Mouse (Mus musculus): ENCODE data around the gene Pfpl. TPM values are rescaled to one million over a fixed set of nuclear protein-coding genes. Genes with fewer than 3 reads are reported as not detected.
A peak's percentile ranks its signal among the peaks of the same experiment; 100 is the strongest.

Gene Pfpl
- total RNA-seq (2021): not detected

DNA sequence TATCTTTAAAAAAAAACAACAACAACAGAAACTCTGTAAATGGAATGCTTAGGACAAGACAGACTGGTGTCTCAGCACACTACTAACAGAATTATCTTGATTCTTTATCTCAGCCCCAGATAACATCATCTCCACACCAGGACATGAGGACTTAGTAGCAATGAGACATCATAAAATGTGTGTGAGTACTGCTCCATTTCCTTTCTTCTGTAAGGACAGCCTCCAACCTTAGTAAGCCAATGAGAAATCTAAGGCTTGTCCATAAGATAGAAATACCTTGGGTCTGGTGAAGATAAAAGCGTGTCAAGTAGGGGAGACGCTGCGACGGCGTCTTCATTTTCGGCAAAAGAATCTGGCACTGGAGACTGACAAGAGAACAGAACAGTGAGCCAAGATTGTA, at the start of gene Pfpl:
Pfpl (plus strand) TSS at position 301 of the 400 bp plus-strand sequence.
- no peak for DNase-seq

DNA sequence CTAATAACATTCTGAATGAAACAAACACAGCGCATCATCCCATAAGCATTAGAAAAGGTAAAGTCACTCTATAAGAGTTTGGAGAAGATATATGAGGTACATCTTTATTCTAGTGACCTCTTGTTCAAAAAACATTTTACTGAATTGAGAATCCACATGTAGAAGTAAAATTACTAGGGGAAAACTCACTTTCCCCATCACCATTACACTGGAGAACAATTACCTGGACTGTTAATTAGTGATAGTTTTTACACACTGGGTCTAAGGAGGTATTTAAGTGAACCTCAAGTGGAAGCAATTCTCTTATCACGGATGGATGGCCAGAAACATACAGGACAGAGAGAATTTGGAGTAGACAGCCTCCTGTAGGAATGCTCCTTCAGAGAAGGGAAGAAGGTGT, 40.7 kb upstream of the Pfpl start, which contains the start of gene Olfr1440:
Olfr1440 (plus strand) TSS at position 301 of the 400 bp plus-strand sequence.
- DNase-seq: no peak

DNA sequence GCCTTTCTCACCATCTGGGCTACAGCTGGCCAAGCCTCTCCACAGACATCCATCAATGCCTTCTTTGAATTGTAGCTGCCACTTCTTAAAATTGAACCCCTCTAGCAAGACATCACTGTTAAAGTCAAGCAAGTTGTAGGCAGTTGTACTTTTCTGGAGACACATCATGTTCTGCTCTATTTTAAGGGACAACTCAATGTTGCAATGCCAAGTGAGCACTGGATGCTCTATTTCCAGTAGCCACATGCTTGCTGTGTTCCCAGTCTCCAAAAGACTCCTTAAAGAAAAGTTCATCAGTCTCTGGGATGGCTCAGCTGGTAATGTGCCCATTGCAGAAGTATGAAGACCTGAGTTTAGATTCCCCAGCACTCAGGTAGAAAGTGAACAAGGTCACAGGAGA, 14.0 kb upstream of the Pfpl start:
- no peak for DNase-seq

DNA sequence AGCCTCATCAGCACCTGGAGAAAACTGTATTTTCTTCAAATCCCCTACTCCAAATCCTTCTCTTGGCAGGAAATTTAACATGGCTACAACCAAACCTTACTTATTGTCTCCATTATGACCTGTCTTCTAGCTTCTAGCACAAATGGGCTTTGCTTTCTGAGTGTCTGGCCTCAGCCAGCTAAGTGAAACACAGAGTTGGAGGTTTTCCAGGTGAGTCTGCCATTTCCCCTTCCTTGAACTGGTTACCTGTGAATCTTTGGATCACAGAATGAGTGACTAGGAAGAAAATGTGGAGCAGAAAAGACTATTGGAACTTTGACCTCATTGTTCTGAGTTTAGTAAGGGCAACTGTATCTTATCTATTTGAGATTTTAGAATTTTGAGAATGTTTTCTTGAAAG, 10.3 kb upstream of the Pfpl start, which contains the start of gene Olfr1441:
Olfr1441 (plus strand) TSS at position 73 of the 400 bp plus-strand sequence.
- DNase-seq: no peak

DNA sequence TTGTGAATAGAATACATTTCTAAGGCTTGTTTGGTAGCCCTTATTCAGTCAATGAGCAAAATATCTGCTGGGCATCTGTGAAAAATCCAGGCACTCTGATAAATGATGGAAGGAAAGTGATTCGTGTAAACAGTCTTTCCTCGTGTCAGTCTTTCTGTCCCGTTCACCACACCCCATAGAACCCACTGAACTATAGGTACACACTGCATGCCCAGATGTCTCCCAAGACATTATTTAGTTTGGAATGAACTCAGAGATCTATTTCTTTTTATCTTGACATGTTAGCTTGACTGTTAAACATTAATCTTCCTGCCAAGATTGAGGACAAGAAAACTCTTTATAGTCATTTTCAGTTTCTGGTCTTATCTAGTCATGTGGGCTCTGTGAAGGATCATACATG, 9.4 kb upstream of the Pfpl start:
- DNase-seq: no peak

DNA sequence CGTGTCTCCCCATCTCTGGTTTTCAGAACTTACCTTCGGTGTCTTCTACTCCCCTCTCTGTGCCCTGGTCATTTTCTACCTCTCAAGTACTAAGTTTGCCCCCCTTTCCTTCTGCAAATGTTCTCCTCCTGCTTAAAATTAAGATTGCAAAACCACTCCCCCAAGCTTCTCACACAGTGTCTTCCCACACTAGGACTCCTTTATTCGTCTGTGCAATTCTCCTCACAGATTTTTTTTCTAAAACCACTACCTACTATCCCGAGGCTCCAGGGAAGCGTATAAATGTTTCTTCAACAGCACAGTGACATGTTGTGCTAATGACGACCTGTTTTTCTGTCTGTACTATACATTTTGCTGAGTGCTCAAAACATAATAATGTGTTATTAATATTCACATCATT, 7.2 kb upstream of the Pfpl start:
- DNase-seq: no peak

DNA sequence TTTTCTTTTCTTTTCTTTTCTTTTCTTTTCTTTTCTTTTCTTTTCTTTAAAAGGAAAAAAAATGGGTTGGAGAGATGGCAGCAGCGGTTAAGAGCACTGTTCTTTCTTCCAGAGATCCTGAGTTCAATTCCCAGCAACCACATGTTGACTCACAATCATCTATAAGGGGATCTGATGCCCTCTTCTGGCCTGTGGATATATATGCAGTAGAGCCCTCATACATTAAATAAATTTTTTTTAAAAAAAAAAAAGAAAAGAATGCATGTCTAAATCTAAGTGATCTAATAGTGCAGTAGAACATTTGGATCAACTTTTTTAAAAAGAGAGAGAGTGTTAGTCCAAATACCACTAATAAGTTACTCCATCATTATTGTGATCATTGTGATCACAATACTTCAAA, 6.0 kb upstream of the Pfpl start:
- no peak for DNase-seq

DNA sequence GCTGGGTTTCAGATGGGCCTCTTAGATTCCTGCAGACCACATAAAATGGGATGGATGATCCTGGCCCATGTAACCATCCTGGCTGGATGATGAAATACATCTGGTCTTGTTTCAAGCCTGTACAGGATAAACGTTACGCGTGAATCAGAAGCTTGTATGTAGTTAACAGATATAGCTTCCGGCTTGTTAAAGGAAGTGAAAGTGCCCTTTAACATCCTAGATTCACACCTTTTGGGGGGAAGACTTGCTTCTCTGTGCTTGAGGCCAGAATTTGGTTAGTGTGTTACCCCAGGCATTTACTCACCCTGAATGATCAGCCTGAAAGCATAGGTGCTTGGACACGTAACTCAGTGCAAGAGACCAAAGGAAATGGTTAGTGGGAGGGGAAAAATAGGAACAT, 604 bp upstream of the Pfpl start:
- DNase-seq: no peak

DNA sequence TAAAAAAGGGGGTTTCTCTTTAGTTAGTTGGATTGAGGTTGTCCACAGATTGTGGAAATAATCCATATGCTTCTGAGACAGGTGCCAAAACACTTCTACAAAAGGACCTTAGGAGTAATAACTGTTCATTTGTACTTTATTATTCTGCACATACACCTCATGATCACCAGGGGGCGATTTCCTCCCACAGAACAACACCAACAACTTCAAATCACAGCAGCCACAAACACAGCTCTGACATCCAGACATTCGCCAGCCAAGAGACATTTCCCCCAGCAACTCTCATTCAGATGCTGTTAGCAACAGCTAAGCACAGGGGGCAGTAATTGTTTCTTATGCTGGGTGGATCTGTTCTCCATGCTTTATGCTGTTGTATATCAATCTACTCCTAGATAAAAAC, 5.3 kb downstream of the Pfpl start:
- DNase-seq: peak in 1 of 2 experiments; percentile 19

DNA sequence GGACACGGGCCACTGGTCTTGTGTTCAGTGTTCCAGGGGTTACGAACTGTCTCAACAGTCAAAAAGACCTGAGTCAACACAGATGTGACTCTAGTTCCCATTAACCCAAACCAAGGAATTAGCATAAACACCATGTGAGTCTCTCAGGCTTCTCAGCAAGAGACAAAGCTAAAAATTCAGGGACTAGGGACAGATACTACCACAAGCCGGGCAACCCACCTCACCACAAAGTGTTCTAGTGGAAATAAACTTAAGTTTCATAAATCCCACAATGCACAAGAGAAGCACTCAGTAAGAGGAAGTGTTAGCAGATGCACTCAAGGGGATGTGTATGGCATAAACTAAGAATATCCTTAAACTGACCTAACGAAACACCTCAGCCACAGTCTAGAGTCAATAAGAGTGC, 7.3 kb downstream of the Pfpl start:
- DNase-seq: no peak

DNA sequence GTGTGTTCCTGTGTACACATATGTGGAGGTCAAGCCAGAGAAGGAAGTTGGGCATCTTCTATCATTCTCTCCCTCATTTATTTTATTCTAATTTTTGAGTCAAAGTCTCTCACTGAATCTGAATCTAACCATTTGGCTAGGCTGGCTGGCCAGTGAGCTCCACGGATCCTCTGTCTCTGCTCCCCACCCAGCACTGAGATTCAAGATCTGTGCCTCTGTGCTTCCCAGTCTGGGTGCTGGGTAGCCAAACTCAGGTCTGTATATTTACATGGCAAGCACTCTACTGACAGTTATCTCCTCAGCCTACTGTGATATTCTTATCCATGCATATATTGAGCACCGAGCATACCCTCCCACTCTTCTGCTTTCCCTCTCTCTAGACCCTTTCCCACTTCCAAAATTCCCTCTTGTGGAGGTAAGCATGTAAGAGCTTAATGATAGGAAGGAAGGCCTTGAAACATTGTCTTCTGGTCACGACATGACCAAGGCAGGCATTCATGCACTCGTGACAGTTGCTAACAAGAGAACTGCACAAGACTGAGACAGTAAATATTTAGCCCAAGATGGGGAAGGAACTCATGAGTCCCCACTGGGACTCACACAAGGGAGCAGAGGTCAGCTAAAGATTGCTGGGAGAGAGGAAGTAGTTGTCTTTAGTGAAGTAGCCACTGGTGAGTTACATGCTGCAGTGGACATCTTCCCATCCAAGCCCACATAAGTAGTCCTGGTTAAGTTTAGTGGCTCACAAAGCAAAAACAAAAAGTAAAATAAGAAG, 8.2 kb downstream of the Pfpl start:
- no peak for DNase-seq

DNA sequence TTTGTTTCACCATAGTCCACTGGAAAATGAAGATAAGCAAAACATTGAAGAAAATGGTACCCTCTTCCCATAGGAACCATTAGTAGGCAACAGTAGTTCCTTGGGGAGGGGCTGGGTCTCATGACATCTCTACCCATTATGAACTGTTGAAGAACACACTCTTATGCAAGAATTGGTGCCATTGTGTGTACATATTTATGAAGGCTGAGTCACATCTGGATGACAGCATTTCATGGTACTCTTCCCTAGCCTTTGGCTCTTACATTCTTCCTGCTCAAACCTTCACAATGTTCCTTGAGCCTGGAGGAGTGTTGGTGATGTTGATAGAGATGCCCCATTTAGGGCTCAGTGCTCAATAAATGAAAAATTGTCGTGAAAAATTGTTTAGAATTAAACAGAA, 11.9 kb downstream of the Pfpl start:
- no peak for DNase-seq

DNA sequence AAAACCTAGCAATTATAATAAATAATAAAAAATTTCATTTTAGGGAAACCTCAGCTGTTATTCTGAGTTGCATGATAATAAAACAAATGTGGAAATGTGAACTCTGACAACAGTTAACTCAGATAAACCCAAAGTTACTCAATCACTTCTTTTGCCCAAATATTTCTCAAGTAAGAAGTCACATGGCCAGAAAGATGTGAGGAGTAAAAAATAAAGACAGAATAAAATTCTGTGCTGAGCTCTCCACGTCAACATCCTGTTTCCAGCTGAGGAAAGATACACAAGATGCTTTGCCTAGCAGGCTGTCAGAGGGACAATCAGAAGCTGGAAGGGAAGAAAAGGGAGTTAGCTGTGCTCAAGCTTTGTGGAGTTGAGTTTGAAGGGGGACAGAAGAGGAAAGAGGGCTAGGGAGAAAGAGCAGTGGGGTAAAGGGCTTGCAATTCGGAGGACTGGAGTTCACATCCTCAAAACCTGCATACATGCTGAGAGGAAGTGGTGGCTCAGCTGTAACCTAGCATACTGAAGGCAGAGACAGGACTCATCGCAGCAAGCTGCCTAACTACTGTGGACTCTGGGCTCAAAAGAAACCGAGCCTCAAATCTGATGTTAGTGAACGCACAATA, 12.5 kb downstream of the Pfpl start:
- no peak for DNase-seq

DNA sequence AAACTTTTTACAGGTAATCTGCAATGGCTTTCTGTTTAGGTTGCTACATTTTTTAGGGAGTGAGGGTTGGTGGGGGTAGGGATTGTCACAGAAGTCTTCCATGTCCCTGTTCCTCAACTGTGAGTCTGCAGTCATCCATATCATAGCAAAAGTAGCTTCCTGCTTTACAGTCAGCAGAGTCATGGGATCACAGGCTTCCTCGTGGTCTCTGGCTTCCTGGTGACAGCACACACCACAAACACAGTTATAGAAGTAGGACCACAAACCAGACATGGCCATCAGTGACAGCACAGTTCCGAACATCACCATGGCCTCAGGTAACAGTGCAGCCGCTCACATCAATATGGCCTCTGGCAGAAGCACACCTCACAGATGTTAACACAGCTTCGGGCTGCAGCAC, 14.9 kb downstream of the Pfpl start:
- DNase-seq: no peak

DNA sequence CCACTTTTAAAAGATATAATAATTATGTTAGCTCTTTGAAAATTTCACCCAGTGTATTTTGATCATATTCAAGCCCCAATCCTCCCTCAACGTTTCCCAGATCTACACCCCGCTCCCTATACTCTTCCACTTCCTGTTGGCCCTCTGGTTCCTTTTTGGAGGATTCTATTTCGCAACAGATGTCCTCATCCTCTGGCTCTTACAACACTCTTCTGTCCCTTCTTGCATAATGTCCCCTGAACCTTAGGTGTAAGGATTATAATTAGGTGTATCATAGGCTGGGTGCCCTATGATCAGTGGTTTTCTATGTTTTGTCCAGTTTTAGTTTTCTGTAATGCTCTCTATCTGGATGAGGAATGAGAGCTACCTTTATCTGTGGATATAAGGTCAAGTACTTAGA, 17.3 kb downstream of the Pfpl start:
- no peak for DNase-seq

DNA sequence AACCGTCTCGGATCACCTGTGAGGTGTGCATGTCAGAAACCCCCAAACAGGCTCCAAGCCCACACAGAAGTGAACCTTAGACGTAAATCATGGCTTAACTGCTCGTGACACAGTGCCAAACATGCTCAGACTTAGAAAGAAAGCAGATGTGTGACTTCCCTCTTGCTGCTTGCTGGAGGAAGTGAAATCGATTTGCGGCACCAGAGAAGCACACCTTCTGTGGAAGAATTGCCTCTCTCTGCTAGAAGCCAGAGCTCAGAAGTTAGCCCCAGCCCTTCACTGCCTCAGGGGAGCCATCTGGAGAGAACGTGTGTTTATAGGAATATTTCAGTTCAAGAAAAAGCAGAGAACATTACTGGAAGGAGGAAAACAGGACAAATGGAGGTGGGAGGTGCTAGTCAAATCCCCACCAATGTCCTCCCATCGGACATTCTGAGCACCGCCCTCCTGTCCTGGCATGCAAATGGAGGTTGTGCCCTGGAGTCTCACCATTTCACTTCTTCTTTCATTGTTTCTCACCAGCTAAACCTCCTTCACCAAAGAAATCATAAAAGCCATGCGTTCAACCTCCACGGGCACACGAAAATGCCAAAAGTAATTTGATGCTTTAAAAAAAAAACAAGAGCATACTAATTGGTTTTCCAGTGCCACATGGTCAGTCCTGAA, 29.8 kb downstream of the Pfpl start:
- no peak for DNase-seq

DNA sequence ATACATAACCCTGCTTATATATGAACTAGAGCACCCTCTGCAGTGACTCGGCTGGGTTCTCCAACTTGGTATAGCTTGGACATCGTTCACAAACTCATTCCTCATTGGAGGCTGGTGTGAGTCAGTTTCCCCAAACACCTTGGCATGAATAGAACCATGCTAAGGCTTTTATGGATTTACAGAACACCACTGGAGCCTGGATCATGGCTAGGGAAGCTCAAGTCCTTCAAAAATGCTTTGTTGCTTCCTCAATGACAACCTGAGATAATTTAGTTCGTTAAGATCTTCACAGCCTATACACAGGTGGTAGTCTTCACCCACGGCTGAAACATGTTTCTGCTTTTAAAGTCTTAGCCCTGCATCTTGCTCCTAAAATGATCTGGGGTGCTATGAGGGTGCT, 31.8 kb downstream of the Pfpl start:
- DNase-seq: no peak

DNA sequence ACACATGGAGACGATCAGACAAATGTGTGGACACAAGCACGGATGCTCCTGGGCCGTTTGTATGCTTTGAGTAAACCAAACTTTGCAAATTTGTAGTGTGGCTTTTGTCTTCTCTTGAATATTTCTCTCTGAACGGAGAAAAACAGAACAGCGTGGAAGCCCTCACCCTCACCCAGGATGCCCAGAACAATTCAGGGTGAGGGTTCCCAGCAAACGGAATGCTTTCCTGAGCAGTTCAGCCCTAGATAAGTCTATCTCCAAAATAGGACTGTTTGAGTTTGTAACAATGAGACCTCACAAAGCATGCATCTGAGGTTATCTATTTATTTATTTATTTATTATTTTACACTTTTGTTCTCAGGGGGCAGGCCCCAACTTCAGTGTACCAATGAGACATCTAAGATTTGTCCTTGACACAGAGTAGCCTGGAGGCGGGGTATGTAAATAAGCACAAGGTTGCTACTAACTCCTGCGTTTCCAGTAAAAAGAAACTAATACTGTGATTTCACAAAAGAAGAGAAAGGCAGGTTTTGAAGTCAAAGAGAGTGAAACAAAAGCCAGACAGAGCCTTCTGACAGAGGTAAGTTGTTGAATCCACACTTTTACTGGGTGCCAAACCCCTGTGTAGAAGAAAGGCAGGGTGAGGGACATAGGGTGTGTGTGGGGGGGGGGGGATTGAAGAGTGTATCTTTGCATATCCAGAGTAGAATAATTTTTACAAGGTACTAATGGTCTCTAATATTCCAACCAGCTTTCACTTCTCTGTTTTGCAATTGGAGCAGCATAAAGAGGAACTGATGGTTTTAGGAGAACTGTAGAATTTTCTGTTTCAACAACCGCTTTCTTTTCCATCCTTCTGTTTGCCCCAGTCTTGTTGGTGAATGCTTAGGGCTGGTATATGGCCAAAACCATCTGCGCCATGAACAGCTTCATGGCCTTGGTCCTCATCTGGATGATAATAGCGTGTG, 32.9 kb downstream of the Pfpl start, which contains the start of gene Mpeg1:
Mpeg1 (plus strand) TSS at position 498 of the 968 bp plus-strand sequence.
- DNase-seq: no peak

DNA sequence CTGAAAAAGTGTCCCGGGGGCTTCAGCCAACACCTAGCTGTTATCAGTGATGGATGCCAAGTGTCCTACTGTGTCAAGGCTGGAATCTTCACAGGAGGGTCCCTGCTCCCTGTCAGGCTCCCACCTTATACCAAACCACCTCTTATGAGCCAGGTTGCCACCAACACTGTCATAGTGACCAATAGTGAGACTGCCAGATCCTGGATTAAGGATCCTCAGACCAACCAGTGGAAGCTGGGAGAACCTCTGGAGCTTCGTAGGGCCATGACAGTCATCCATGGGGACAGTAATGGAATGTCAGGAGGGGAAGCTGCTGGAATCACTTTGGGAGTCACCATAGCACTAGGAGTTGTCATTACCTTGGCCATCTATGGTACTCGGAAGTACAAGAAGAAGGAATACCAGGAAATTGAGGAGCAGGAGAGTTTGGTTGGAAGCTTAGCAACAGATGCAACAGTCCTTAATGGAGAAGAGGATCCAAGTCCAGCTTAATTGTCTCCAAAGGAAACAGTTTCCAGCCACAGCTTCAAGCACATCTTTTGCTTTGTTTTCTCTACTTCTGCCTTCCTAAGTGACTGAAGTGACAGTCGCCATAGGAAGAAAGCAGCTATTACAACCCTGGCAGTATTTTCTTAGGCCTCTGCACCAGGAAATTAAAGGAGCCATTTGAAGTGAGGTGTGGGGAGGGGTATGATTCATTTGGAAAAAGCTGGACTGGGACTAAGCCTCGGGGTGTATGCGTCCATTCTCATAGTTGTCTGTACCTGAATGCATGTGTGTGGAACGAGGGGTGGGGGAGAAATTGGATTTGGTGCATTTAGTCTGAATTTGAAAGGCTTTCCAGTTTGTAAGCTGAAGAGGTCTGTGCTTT, 35.4 kb downstream of the Pfpl start:
- no peak for DNase-seq

DNA sequence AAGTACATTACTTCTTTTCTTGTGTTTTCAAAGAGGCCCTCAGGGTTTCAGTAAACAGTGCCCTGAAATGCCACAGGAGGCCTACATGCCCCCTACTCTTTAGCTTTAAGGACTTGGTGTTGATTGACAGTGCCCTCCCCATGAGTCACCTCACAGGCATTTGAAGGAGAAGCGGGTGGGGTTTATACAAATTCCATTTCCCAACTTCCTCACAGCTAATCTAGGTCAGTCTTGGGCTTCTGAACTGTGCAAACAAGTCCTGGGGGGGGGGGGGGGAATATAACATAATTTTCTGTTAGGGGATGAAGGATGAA, 36.0 kb downstream of the Pfpl start:
- DNase-seq: no peak

DNA sequence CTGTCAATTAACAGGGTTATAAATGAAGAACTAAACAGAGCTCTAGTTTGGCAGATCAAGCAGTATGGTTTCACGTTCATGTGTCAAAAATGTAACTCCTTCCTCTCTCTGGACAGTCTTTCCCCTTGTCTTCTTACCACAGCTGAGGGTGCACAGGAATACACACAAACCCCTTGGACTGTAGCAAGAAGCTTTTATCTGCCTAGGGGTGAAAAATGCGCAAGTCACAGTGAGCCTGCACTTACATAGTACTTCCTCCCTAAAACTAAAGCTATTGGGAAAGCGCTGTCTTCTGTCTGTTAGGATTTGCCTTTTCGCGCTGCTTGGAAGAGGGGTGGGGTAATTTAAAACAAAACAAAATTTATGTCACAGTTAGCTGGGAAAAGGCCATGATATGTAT, 36.4 kb downstream of the Pfpl start:
- no peak for DNase-seq

DNA sequence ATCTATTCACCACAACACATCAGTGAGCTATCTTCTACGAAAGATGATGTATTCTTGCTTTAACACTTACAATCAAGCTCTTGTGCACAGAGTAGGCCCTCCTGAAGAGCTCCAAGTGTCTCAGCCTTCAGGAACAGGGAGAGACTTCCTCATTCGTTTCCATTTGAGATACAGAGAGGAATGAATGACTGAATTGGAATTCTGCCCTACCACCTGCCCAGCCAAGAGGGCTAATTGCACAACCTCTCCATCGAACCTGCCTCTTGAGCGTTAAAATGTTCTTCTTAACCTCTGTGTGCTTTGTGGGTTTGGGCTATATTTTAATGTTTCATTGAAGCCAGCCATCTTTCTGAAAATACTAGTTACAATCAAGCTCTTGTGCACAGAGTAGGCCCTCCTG, 37.0 kb downstream of the Pfpl start:
- no peak for DNase-seq

Data from layer of hippocampus, postnatal 36 days (tissue).